Mouse (Mus musculus): ENCODE data around the gene Cldnd2. TPM values are rescaled to one million over a fixed set of nuclear protein-coding genes. Genes with fewer than 3 reads are reported as not detected.

Cldnd2 gene
- polyA plus RNA-seq, 1 experiment, result not detected

DNA sequence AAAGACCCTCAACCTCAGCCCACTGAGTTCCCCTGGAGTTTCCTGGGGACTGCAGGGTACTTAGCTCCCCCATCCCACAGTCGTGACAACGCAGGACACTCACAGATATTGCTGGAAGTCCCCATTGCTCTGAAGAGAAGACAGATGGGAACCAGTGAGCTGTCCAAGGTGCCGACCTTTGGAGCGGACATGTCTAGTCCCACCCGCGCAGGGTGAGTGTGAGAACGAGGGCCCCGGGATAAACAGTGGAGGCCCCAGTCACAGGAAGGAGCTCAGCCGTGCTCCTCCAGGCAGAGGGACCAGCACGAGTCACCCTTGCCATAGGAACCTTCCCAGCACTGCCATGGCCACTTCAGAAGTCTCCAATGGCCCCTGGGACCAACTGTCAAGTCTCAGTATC lies 42.7 kb downstream of the Cldnd2 start:
- H3K27me3 ChIP-seq (ENCODE audit: control insufficient read depth, insufficient read depth, insufficient read length), result no peaks in the 10 kb centered on the region
- H3K79me3 ChIP-seq (ENCODE audit: low read depth), result no peaks in the 10 kb centered on the region
- H3K36me3 ChIP-seq (ENCODE audit: control insufficient read depth, insufficient read depth), result no peaks in the 10 kb centered on the region
- TF ChIP-seq FOSL1 (IDR thresholded peaks at IDR 0.05; ENCODE audit: insufficient read depth, low read length, poor library complexity, severe bottlenecking), result no peak
- TF ChIP-seq CTCF (IDR thresholded peaks at IDR 0.05; ENCODE audit: control insufficient read depth, insufficient read depth, insufficient read length), result no peak
- TF ChIP-seq USF1 (IDR thresholded peaks at IDR 0.05; ENCODE audit: low read depth), result no peak
- no peak for TF ChIP-seq MYOG (IDR thresholded peaks at IDR 0.05; ENCODE audit: control insufficient read depth, extremely low read depth, insufficient read length)
- no peak for TF ChIP-seq MAX (IDR thresholded peaks at IDR 0.05)
- TF ChIP-seq CEBPB (IDR thresholded peaks at IDR 0.05; ENCODE audit: low read depth), result no peak
- TF ChIP-seq MYOD1 (IDR thresholded peaks at IDR 0.05; ENCODE audit: control insufficient read depth, insufficient read length, low read depth), result no peak
- H3ac ChIP-seq (ENCODE audit: control insufficient read depth, insufficient read length, low read depth), result no peak overlapping the region
- H3K79me2 ChIP-seq (ENCODE audit: control insufficient read depth, insufficient read depth), result no peaks in the 10 kb centered on the region
- no peak overlapping the region for H3K4me3 ChIP-seq (ENCODE audit: insufficient read depth, poor library complexity, severe bottlenecking)

DNA sequence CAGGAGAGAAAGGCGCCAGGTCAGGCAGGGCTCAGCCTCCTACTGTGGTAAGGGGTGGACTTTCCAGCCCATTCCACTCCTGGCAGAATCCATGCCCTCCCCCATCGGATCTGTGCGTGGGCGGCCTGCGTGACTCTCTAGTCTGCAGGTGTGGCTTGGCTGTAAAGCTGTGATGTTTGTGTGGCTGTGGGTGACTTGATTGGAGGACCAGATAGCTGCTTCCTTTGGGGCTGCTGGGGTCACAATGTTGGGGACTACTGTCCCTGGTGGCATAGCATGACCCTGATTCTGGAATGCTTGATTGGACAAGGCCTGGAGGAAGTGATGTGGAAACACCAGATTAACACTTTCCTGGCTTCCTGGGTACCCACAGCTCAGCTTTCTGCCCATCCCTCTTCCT lies 48.1 kb downstream of the Cldnd2 start:
- peaks cover 3% of the 10 kb centered on the region for H3K27me3 ChIP-seq (ENCODE audit: control insufficient read depth, insufficient read depth, insufficient read length)
- TF ChIP-seq CEBPB (IDR thresholded peaks at IDR 0.05; ENCODE audit: low read depth) (no peak), CTCF (IDR thresholded peaks at IDR 0.05; ENCODE audit: control insufficient read depth, insufficient read depth, insufficient read length) (no peak), MYOG (IDR thresholded peaks at IDR 0.05; ENCODE audit: control insufficient read depth, extremely low read depth, insufficient read length) (no peak), FOSL1 (IDR thresholded peaks at IDR 0.05; ENCODE audit: insufficient read depth, low read length, poor library complexity, severe bottlenecking) (no peak), MAX (IDR thresholded peaks at IDR 0.05) (no peak), MYOD1 (IDR thresholded peaks at IDR 0.05; ENCODE audit: control insufficient read depth, insufficient read length, low read depth) (no peak), USF1 (IDR thresholded peaks at IDR 0.05; ENCODE audit: low read depth) (no peak)

DNA sequence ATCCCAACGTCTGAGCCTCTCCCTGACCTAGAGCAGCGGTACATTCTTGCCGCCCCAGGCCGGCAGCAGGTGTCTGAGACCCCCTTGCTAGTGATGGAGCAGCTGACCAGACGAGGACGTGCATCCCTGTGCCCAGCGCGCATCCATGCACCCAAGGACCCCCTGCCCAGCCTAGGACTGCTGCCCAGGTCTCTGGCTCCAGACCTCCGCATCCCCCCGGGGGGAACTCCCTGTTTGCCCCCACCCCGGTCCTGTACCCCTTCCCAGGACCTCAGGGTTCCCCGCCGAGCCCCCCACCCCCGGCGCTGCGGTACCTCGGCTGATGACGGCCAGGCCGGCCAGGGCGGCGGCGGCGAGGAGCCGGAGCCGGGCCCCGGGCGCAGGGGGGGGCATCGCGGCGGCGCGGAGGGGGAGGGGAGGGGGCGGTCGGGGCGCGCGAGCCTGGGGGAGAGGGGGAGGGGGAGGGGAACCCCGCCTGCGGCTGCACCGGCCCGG lies 49.1 kb downstream of the Cldnd2 start, which contains the start of gene Iglon5:
Iglon5 (minus strand) TSS at position 445 of the 495 bp plus-strand sequence.
- Histone ChIP-seq H3K36me3 (ENCODE audit: control insufficient read depth, insufficient read depth) (no peaks in the 10 kb centered on the region), H3K27me3 (ENCODE audit: control insufficient read depth, insufficient read depth, insufficient read length) (peaks cover 3% of the 10 kb centered on the region), H3ac (ENCODE audit: control insufficient read depth, insufficient read length, low read depth) (no peak within 1 kb of the TSS), H3K4me3 (ENCODE audit: insufficient read depth, poor library complexity, severe bottlenecking) (no peak within 1 kb of the TSS), H3K79me3 (ENCODE audit: low read depth) (no peaks in the 10 kb centered on the region), H3K79me2 (ENCODE audit: control insufficient read depth, insufficient read depth) (no peaks in the 10 kb centered on the region)
- TF ChIP-seq CEBPB (IDR thresholded peaks at IDR 0.05; ENCODE audit: low read depth) (no peak), CTCF (IDR thresholded peaks at IDR 0.05; ENCODE audit: control insufficient read depth, insufficient read depth, insufficient read length) (no peak), MYOD1 (IDR thresholded peaks at IDR 0.05; ENCODE audit: control insufficient read depth, insufficient read length, low read depth) (no peak), MAX (IDR thresholded peaks at IDR 0.05) (no peak), MYOG (IDR thresholded peaks at IDR 0.05; ENCODE audit: control insufficient read depth, extremely low read depth, insufficient read length) (no peak), FOSL1 (IDR thresholded peaks at IDR 0.05; ENCODE audit: insufficient read depth, low read length, poor library complexity, severe bottlenecking) (no peak), USF1 (IDR thresholded peaks at IDR 0.05; ENCODE audit: low read depth) (no peak)

More for the DNA sequence above, 48.1 kb downstream of the Cldnd2 start:
- H3ac ChIP-seq (ENCODE audit: control insufficient read depth, insufficient read length, low read depth), result no peak overlapping the region
- H3K36me3 ChIP-seq (ENCODE audit: control insufficient read depth, insufficient read depth), result no peaks in the 10 kb centered on the region
- H3K79me2 ChIP-seq (ENCODE audit: control insufficient read depth, insufficient read depth), result no peaks in the 10 kb centered on the region
- no peak overlapping the region for H3K4me3 ChIP-seq (ENCODE audit: insufficient read depth, poor library complexity, severe bottlenecking)
- H3K79me3 ChIP-seq (ENCODE audit: low read depth), result no peaks in the 10 kb centered on the region

DNA sequence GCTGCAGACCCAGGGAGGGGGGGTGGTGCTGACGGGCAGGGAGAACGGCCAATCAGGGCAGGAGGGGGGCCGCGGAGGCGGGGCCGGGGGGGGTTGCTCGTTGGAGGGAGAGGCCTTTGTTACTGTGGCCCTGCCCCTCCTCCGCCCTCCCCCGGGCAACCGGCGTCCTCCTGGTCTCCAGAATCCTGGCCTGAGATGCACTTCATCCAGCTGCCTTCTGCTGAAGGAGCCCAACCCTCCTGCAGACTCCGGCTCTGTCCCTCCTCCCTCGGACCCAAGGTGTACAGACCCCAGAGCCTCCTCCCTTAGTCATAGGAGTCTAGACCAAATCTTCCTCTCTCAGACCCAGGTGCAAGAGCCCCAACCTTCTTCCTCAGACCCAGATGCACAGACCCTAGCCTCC lies 49.6 kb downstream of the Cldnd2 start:
- Histone ChIP-seq H3K27me3 (ENCODE audit: control insufficient read depth, insufficient read depth, insufficient read length) (peaks cover 3% of the 10 kb centered on the region), H3K36me3 (ENCODE audit: control insufficient read depth, insufficient read depth) (no peaks in the 10 kb centered on the region), H3ac (ENCODE audit: control insufficient read depth, insufficient read length, low read depth) (no peak overlapping the region)

DNA sequence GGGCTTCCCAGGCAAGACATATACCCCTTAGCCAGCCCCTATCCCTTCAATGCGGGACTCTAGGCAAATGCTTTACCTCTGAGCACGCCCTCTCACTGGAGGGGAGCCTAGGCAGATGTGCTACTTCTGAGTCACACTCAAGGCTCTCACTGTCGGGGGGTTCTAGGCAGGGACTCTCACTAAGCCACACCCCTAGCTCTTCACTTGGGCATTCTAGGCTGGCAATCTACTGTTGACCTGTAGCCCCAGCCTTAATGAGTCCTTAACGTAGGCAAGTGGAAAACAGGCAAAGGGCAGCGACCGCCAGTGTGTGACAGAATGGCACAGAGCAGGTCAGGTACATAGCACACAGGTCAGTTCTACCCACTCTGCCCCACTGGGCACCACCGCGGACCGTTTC lies 50.3 kb downstream of the Cldnd2 start:
- no peak for TF ChIP-seq CEBPB (IDR thresholded peaks at IDR 0.05; ENCODE audit: low read depth)
- no peak for TF ChIP-seq MAX (IDR thresholded peaks at IDR 0.05)
- TF ChIP-seq MYOG (IDR thresholded peaks at IDR 0.05; ENCODE audit: control insufficient read depth, extremely low read depth, insufficient read length), result no peak
- no peak for TF ChIP-seq USF1 (IDR thresholded peaks at IDR 0.05; ENCODE audit: low read depth)
- no peak for TF ChIP-seq CTCF (IDR thresholded peaks at IDR 0.05; ENCODE audit: control insufficient read depth, insufficient read depth, insufficient read length)
- no peak for TF ChIP-seq MYOD1 (IDR thresholded peaks at IDR 0.05; ENCODE audit: control insufficient read depth, insufficient read length, low read depth)
- no peak for TF ChIP-seq FOSL1 (IDR thresholded peaks at IDR 0.05; ENCODE audit: insufficient read depth, low read length, poor library complexity, severe bottlenecking)
- H3K79me3 ChIP-seq (ENCODE audit: low read depth), result no peaks in the 10 kb centered on the region
- H3K4me3 ChIP-seq (ENCODE audit: insufficient read depth, poor library complexity, severe bottlenecking), result no peak overlapping the region
- no peak overlapping the region for H3ac ChIP-seq (ENCODE audit: control insufficient read depth, insufficient read length, low read depth)
- H3K79me2 ChIP-seq (ENCODE audit: control insufficient read depth, insufficient read depth), result no peaks in the 10 kb centered on the region
- H3K36me3 ChIP-seq (ENCODE audit: control insufficient read depth, insufficient read depth), result no peaks in the 10 kb centered on the region
- H3K27me3 ChIP-seq (ENCODE audit: control insufficient read depth, insufficient read depth, insufficient read length), result peaks cover 3% of the 10 kb centered on the region

More for the DNA sequence above, 49.6 kb downstream of the Cldnd2 start:
- Histone ChIP-seq H3K79me3 (ENCODE audit: low read depth) (no peaks in the 10 kb centered on the region), H3K4me3 (ENCODE audit: insufficient read depth, poor library complexity, severe bottlenecking) (no peak overlapping the region), H3K79me2 (ENCODE audit: control insufficient read depth, insufficient read depth) (no peaks in the 10 kb centered on the region)
- TF ChIP-seq MYOD1 (IDR thresholded peaks at IDR 0.05; ENCODE audit: control insufficient read depth, insufficient read length, low read depth) (no peak), USF1 (IDR thresholded peaks at IDR 0.05; ENCODE audit: low read depth) (no peak), CTCF (IDR thresholded peaks at IDR 0.05; ENCODE audit: control insufficient read depth, insufficient read depth, insufficient read length) (no peak), CEBPB (IDR thresholded peaks at IDR 0.05; ENCODE audit: low read depth) (no peak), MYOG (IDR thresholded peaks at IDR 0.05; ENCODE audit: control insufficient read depth, extremely low read depth, insufficient read length) (no peak), MAX (IDR thresholded peaks at IDR 0.05) (no peak), FOSL1 (IDR thresholded peaks at IDR 0.05; ENCODE audit: insufficient read depth, low read length, poor library complexity, severe bottlenecking) (no peak)

Small RNA genes lying within 50 kb of the gene (microRNA-seq; reads per million reads assigned to microRNA genes)
- not detected for gene Mir7051 (ENCODE audit: borderline microRNAs expressed)

Other genes with a start within 250 kb of the Cldnd2 start
- 2.5 TPM for gene Zfp715, start 127.5 kb upstream of the Cldnd2 start, polyA plus RNA-seq (2012; fragmentation: generic; extraction: Trizol)
- not detected for gene Siglecf, start 89.4 kb upstream of the Cldnd2 start, polyA plus RNA-seq (2012; fragmentation: generic; extraction: Trizol)
- gene Siglecg, start 32.6 kb upstream of the Cldnd2 start, polyA plus RNA-seq (2012; fragmentation: generic; extraction: Trizol), result 1.6 TPM
- gene Lim2, start 13.1 kb upstream of the Cldnd2 start, polyA plus RNA-seq (2012; fragmentation: generic; extraction: Trizol), result 0.01 TPM
- 0.08 TPM for gene Nkg7, start 3.7 kb upstream of the Cldnd2 start, polyA plus RNA-seq (2012; fragmentation: generic; extraction: Trizol)
- gene Etfb, start 3.3 kb downstream of the Cldnd2 start, polyA plus RNA-seq (2012; fragmentation: generic; extraction: Trizol), result 296 TPM
- gene Gm45233, start 3.3 kb downstream of the Cldnd2 start, polyA plus RNA-seq (2012; fragmentation: generic; extraction: Trizol), result 0.09 TPM
- 1.2 TPM for gene Vsig10l, start 22.4 kb downstream of the Cldnd2 start, polyA plus RNA-seq (2012; fragmentation: generic; extraction: Trizol)
- 1.8 TPM for gene Iglon5, start 49.3 kb downstream of the Cldnd2 start, polyA plus RNA-seq (2012; fragmentation: generic; extraction: Trizol)
- gene 4931406B18Rik, start 65.2 kb downstream of the Cldnd2 start, polyA plus RNA-seq (2012; fragmentation: generic; extraction: Trizol), result not detected
- under 0.01 TPM for gene Cd33, start 103.6 kb downstream of the Cldnd2 start, polyA plus RNA-seq (2012; fragmentation: generic; extraction: Trizol)
- gene Zfp658, start 121.5 kb downstream of the Cldnd2 start, polyA plus RNA-seq (2012; fragmentation: generic; extraction: Trizol), result 0.90 TPM
- 2.1 TPM for gene Zfp719, start 138.8 kb downstream of the Cldnd2 start, polyA plus RNA-seq (2012; fragmentation: generic; extraction: Trizol)
- not detected for gene Zfp819, start 166.4 kb downstream of the Cldnd2 start, polyA plus RNA-seq (2012; fragmentation: generic; extraction: Trizol)
- gene Ceacam18, start 193.9 kb downstream of the Cldnd2 start, polyA plus RNA-seq (2012; fragmentation: generic; extraction: Trizol), result not detected
- not detected for gene Siglece, start 219.4 kb downstream of the Cldnd2 start, polyA plus RNA-seq (2012; fragmentation: generic; extraction: Trizol)
- gene Ctu1, start 231.2 kb downstream of the Cldnd2 start, polyA plus RNA-seq (2012; fragmentation: generic; extraction: Trizol), result 12.4 TPM
- not detected for gene Klk14, start 249.6 kb downstream of the Cldnd2 start, polyA plus RNA-seq (2012; fragmentation: generic; extraction: Trizol)

All from C2C12 (cell line).